Mouse (Mus musculus) mammary gland, adult 2 months (tissue): Measurements from ENCODE around the gene Prkar1a. TPM values are rescaled to one million over a fixed set of nuclear protein-coding genes. Genes with fewer than 3 reads are reported as not detected.

Experiments
- polyA plus RNA-seq: library from polyadenylated mRNA; depleted of rRNA; stranded (reverse); fragments of >200 nt; gene quantifications from 2 replicates; pipeline ENCODE4 v1.2.3, GENCODE M21; 2012; ENCODE audit warnings: low replicate concordance; rRNA removed

Gene Prkar1a
- polyA plus RNA-seq, result 82.8 and 102 TPM in 2 replicates

GRCm38 (mm10) chr11:109649206-109649605 lies at the start of gene Prkar1a:
Gene Prkar1a, plus strand, starts transcription at chr11:109649405.

GRCm38 (mm10) chr11:109611303-109612149 lies 37.7 kb upstream of the Prkar1a start, which contains the start of gene Wipi1:
Gene Wipi1, minus strand, starts transcription at chr11:109611967.

Other genes with a start within 250 kb of the Prkar1a start
- not detected in 2 replicates for gene 9930022D16Rik, start 235.5 kb upstream of the Prkar1a start, polyA plus RNA-seq
- 27.7 and 81.3 TPM in 2 replicates for gene Amz2, start 223.5 kb upstream of the Prkar1a start, polyA plus RNA-seq
- gene Arsg, start 176.0 kb upstream of the Prkar1a start, polyA plus RNA-seq, result 3.9 and 6.8 TPM in 2 replicates
- gene Slc16a6, start 175.8 kb upstream of the Prkar1a start, polyA plus RNA-seq, result 2.3 and 2.6 TPM in 2 replicates
- 17.8 and 28.1 TPM in 2 replicates for gene Wipi1, start 37.4 kb upstream of the Prkar1a start, polyA plus RNA-seq
- 15.6 and 18.3 TPM in 2 replicates for gene Fam20a, start 72.9 kb downstream of the Prkar1a start, polyA plus RNA-seq
- not detected in 2 replicates for gene 1700012B07Rik, start 178.6 kb downstream of the Prkar1a start, polyA plus RNA-seq